Mouse (Mus musculus): ENCODE measurements around the gene Pnpla1. TPM values are rescaled to one million over a fixed set of nuclear protein-coding genes. Genes with fewer than 3 reads are reported as not detected.

Gene Pnpla1
- total RNA-seq, 2 experiments from 2014 or later = 0.46 to 0.57 TPM

DNA sequence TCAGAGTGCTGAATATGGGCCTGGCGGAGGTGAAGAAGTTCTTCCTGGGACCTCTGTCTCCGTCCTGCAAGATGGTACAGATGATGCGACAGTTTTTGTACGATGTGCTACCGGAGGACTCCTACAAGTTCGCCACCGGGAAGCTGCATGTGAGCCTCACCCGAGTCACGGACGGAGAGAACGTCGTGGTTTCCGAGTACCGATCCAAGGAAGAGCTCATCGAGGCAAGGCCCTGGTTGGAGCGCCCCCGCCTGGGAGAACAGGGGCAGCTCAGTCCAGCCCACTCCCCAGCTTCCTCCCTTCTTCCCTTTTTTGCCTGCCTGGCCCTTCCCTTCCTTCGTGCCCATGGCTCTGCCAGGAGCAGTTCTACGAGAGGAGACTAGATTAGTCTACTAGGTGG is 18.6 kb downstream of the Pnpla1 start:
- intact Hi-C loops (cut with DNase I) = loop anchor here (5.0 kb wide), 1 partner anchor 185 kb away; the partner anchor contains the start of genes Mapk14 and Slc26a8
- DNase-seq (ENCODE audit: low spot score in 2 of 2) = peak in 1 of 2 experiments; percentile 48

DNA sequence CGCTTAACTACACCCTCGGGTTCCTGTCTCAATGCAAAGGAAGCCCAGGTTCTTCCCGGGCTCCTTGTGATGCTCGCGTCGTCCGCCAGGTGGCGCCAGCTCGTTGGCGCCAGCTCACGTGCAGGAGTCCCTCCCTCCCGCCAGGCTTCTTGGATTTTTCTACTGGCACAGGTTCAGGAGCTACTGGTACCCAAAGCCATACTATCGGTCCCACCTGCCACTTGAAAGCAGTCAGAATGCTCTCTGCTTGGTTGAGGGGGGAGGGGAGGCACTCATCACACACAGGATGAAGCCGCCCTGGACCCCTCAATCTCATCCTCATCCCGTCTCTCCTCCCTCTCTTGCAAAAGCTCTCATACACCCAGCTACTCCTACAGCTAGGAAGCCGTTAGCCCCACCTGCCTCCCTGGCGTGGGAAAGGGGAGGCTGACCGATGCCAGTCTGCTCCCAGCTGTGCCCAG is 21.8 kb downstream of the Pnpla1 start:
- DNase-seq (ENCODE audit: low spot score in 2 of 2) = peak; percentile 79 to 82
- intact Hi-C loops (cut with DNase I) = loop anchor here (5.0 kb wide), 1 partner anchor 188 kb away; the partner anchor contains the start of genes Mapk14 and Slc26a8

DNA sequence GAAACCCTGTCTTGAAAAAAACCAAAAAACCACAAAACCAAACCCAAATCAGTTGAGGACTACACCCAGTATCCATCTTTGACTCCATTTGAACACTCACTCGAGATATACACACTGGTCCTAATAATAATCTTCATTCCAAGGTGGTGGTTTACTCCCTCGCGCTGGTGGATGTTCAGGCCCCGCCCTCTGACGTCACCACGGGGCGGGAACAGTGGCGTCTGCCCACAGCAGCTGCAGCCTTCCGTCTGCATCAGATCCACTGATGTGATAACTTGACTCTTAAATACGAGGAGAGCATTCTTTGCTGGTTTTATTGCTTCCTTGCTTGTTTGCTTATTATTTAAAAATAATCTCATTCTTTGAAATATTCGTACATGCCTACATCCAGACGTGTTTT is 24.1 kb downstream of the Pnpla1 start:
- intact Hi-C loops (cut with DNase I) = no loop called here

DNA sequence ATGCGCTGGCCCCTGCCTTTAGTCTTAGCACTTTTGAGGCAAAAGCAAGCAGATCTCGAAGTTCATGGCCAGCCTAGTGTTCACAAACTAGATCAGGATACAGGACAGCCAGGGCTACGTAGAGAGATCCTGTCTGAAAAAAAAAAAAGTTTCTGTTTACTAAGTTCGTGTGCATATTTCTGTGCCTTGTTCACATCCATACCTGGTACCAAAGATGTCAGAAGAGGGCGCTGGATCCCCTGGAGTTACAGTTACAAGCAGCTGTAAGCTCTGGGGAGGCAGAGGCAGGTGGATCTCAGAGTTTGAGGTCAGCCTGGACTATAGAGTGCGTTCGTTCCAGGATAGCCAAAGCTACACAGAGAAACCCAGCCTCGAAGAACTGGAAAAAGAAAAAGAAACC is 24.6 kb downstream of the Pnpla1 start:
- DNase-seq (ENCODE audit: low spot score in 2 of 2) = no peak
- intact Hi-C loops (cut with DNase I) = loop anchor here (1.0 kb wide), 1 partner anchor 43 kb away; no protein-coding TSS in a partner anchor

More for the DNA sequence above, 24.1 kb downstream of the Pnpla1 start:
- DNase-seq (ENCODE audit: low spot score in 2 of 2) = peak in 1 of 2 experiments; percentile 56

DNA sequence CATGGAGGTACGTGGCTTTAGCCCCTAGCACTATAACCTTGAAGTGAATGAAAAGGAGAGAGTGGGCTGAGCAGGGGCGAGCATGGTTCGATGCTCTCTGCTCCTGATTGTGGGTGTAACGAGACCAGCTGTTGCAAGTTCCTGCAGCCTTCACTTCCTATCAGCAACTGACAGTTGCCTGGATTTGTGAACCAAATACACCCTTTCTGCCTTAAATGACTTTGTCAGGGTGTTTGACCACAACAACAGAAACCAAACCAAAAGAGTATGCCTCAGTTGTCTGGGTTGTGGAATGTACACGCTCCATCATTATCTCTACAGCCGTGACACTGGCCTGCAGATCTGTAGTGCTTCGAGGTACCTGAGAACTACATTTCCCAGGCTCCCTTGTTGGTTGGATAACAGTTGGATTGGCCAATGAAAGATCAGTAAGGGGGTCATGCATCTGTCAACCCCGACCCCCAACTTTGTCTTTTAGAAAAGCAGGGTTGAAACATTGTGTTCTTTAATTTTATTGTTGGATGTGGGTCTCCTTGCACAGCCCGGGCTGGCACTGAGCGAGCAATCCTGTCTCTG is 25.8 kb downstream of the Pnpla1 start:
- no peak for DNase-seq (ENCODE audit: low spot score in 2 of 2)
- intact Hi-C loops (cut with DNase I) = loop anchor here (1.0 kb wide), 1 partner anchor 42 kb away; no protein-coding TSS in a partner anchor

DNA sequence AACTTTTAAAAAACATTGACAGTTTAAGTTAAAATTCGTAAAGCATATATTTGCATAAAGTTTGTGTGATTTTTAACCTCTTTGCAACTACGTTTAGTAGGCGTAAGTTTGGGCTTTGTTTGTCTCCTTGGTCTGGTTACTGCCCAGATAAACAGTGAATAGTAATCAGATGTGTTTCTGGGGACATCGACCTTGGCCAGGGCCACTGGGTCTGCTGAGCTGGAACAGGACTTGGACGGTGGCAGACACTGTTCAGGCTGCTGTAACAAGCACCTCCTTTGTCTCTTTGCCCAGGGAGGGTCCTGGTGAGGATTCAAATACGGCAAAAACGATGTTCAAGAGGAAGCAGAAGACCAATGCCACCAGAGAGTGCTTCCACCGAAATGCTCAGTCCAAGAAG is 27.0 kb downstream of the Pnpla1 start:
- DNase-seq (ENCODE audit: low spot score in 2 of 2) = no peak
- intact Hi-C loops (cut with DNase I) = no loop called here

DNA sequence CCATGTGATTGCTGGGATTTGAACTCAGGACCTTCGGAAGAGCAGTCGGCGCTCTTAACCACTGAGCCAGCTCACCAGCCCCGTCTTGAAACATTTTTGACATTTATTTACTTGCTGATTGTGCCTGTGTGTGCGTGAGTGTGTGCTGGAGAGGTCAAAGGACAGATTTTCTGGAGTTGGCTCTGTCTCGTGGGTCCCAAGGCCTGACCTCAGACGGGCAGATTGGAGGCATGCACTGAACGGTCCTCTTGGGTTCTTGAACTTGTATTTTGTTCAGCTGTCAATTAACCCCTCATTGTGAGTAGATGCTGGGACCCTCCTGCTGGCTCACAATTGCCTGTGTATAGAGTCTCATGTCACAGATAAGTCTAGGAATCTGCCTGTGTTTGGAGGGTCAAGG is 28.1 kb downstream of the Pnpla1 start:
- DNase-seq (ENCODE audit: low spot score in 2 of 2) = no peak
- intact Hi-C loops (cut with DNase I) = no loop called here

DNA sequence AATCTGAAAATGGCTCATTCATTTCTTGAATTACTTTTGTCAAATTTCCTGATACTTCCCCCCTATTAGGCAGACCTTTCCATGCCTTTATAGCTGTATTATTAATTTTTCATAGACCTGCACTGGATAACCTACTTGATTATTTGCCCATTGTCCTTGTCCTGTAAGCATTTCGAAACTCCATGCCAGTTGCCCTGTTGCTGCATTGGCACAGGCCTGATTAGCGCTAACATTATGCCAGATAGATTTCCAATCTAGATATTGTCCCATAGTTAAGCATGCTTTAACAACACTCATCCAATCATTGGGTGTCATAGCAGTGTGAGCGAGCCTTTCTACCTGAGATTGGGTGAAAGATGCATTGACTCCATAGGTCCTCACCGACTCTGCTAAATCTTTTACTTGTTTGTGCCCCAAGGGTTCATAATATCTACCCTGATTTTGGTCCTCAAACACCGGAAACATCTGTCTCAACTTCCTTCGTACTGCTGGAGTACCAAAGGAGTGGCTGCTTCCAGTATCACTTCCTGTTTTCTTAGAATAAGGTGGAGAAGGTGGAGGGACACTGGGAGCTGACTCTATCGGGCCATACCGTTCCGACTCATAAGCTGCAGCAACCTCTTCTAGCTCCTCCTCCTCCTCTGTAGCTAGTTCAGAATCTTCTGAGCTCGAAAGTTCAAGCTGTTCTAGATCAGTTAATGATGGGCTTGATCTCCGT is 36.0 kb downstream of the Pnpla1 start:
- no peak for DNase-seq (ENCODE audit: low spot score in 2 of 2)
- intact Hi-C loops (cut with DNase I) = no loop called here

DNA sequence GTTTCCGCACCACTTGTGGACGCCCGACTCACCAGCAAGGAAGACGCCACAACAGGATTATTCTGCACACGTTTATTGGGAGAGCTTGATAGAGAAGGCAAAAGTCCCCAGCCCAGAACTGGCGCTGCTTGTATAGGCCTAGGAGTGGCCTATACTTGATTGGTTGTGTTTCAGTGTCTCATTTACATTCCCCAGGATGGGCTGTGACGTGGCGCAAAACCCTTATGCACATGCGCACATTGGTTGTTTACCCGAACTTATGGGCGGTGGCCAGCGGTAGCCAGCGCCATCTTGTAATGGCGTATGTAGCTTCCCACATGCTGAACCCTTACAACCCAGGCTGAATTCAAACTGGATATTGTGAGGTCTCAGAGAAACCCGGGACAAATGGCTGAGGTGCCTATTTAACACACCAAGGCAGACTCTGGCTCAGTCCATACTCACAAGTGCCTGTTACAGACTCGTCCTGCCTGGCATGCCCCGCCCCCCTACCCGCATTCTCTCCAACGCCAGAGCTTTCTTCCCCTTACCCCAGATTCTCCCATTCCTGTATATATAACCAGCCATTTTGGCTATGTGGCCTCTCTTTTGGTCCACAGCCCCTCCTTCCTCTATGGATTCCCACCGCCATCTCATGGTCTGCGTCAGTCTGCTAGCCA is 37.1 kb downstream of the Pnpla1 start:
- intact Hi-C loops (cut with DNase I) = no loop called here
- no peak for DNase-seq (ENCODE audit: low spot score in 2 of 2)

DNA sequence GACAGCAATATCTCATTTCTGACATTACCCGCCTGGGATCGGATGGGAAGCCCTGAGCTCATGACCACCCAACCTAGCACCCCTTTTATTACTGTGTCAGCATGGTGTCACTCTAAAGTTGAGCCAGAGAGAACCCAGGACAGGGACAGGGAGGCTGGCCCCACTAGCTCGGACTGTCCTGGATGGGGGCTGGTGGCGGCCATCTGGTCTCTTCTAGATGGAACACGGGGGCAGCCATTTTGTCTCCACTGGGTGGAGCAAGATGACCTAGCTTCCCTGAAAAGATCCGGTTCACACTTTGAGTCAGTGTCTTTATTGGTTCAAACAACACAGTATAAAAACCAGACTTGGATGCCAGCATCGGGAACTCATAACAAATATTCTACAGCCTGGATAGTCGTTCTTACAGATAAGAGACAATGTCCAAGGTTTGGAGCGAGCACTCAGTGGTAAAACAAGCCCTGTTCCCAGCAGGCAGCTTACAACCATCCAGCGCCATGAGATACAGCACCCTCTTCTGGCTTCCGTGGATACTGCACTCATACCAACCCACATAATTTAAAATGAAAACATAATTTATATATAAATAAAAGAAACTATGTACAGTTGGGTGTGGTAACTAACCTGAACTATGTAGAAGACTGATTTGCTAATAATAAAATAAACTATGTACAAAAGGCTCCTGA is 38.0 kb downstream of the Pnpla1 start:
- DNase-seq (ENCODE audit: low spot score in 2 of 2) = no peak
- intact Hi-C loops (cut with DNase I) = no loop called here

DNA sequence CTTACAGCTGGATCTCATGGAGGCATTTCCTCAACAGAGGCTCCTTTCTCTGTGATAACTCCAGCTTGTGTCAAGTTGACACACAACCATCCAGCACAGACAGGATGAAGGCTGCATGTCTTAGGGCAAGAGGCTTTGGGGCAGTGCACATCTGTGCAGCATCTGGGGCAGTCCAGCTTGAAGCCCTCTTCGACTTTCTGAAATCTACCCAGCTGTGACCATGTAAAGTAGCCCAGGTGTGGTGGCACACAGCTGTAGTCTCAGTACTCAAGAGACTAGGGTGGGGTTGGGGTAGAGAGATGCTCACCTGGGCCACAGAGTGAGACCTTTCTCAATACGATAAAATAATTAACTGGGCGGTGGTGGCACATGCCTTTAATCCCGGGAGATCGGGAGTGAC is 39.6 kb downstream of the Pnpla1 start:
- intact Hi-C loops (cut with DNase I) = no loop called here

DNA sequence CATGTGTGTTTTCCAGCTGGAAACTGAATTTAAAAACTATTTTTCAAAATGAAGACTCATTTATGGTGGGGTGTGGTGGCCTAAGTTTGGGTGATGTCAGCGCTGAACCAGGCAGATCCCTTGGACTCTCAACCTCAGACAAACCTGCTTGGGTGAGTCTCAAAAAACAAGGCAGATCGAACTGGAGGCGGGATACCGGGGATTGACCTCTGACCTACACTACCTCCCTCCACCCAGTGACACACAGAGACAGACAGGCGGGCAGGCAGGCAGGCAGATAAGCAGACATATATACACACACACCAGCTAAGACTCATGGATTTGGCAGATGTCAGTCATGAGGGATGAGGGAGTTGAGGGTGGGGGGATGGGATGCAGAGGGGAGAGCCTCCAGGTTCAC is 40.0 kb downstream of the Pnpla1 start:
- no peak for DNase-seq (ENCODE audit: low spot score in 2 of 2)
- intact Hi-C loops (cut with DNase I) = no loop called here

More for the DNA sequence above, 39.6 kb downstream of the Pnpla1 start:
- DNase-seq (ENCODE audit: low spot score in 2 of 2) = no peak

DNA sequence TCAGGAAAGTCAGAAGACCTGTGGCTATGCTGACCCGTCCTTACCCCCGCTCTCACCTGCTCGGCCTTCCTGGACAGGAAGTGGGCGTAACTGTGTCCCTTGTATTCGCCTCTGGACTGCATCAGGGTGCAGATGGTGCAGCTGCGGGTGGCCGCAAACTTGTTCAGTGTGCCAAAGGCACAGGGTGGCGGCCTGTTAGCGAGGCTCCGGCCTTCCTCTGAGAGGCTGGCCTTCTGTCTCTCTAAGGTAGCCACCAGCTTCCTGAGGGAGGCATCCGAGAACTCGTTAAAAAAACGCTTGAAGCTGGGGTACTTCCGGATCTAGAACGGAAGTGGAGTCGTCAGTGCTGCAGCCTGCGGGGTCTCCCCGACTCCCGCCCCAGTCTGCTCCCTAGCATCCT is 41.2 kb downstream of the Pnpla1 start:
- intact Hi-C loops (cut with DNase I) = no loop called here
- no peak for DNase-seq (ENCODE audit: low spot score in 2 of 2)

DNA sequence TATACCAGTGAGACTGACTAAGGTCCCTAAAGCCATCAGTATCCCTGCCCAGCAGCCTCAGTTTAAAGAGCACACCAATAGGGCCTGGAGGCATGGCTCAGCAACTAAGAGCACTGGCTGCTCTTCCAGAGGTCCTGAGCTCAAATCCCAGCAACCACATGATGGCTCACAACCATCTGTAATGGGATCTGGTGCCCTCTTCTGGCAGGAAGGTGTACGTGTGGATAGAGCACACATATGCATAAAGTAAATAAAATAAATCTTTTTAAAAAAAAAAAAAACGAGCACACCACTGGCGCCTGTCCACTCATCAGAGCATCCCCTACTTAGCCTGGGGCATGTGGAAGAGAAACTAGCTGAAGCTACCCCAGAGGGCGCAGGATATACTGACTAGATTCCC is 43.3 kb downstream of the Pnpla1 start:
- intact Hi-C loops (cut with DNase I) = no loop called here
- DNase-seq (ENCODE audit: low spot score in 2 of 2) = no peak

DNA sequence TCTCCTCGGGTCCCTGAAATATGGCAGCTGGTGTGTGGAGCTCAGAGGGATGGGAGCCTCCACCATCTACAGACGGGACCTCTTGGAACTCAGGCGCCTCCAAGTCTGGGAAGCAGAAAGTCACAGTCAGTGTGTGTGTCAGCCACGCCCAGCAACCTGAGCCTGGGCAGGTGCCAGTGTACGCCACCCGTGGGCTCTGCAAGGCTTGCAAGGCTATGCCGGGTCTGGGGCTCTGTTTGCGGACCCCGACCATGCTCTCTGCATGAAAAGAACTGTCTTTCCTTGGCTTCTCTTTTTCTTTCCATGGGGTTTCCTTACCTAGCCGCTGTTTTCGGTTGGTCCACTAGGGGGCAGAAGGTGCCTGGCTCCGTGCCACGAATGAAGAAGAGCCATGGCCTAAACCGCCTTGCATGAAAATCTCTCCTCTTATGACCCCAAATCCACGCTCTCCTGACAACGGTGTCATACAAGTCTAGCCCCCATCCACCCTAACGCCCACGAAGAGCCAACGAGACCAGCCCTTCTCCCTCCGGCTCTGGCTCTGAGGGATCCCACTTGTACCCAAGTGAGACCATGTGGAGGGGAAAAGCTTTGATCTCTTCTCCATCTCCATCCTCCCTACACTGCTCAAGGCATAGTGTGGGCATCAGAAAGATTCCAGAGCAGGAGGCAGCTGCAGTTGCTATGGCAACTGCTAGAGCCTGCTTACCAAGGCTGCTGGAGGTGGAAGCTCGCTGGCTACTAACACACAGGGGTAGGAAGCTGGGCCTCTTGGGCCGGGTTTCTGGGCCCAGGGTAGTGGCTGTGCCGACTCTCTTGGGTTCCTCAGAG is 46.5 kb downstream of the Pnpla1 start:
- peak; percentile 71 to 86 for DNase-seq (ENCODE audit: low spot score in 2 of 2)
- intact Hi-C loops (cut with DNase I) = loop anchor here (5.0 kb wide), 1 partner anchor 212 kb away; the partner anchor contains the start of genes Mapk14 and Slc26a8

DNA sequence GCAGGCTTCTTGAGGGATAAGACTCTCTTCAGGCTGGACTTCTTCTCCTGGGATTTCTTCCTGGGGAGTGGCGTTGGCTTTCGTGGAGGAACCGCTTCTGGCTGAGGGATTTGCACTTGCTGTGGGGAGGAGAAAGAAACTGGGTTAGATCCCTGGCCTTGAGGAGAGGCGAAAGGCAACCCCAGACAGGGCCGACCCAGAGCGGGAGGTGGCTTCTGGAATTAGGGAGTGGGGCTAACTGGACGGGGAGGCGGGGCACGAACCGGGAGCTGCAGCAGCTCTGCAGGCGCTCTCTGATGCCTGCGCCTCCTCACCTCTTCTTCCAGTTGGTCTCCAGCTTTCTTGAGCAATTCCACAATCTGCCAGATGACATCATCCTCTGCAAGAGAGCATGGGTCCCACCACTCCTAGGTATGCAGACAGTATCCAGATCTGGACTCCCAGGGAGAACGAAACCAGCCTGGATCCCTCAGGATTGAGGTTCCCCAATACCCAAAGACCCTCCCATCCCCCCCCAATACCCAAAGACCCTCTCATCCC is 47.2 kb downstream of the Pnpla1 start:
- intact Hi-C loops (cut with DNase I) = loop anchor here (5.0 kb wide), 1 partner anchor 213 kb away; the partner anchor contains the start of genes Mapk14 and Slc26a8
- DNase-seq (ENCODE audit: low spot score in 2 of 2) = peak in 1 of 2 experiments; percentile 54

DNA sequence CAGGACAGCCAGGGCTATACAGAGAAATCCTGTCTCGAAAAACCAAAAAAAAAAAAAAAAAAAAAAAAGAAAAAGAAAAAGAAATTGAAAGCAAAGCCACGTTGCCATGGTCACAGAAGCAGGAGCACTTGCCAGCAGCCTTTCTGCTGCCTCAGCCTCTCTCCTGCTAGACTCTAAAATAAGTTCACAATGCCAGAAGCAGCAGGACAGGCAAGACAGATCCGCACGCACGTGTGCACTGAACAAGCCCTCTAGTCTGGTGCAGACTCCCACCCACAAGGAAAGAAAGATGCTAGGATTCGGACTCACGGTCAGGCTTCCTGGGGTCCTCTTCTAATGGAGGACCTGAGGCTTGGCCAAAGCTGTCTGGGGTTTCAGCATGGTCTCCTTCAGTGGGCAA is 49.7 kb downstream of the Pnpla1 start:
- intact Hi-C loops (cut with DNase I) = loop anchor here (2.0 to 5.0 kb wide), 3 partner anchors 15 to 216 kb away; partner anchors contain the start of genes Mapk14 and Slc26a8
- peak; percentile 65 to 89 for DNase-seq (ENCODE audit: low spot score in 2 of 2)

DNA sequence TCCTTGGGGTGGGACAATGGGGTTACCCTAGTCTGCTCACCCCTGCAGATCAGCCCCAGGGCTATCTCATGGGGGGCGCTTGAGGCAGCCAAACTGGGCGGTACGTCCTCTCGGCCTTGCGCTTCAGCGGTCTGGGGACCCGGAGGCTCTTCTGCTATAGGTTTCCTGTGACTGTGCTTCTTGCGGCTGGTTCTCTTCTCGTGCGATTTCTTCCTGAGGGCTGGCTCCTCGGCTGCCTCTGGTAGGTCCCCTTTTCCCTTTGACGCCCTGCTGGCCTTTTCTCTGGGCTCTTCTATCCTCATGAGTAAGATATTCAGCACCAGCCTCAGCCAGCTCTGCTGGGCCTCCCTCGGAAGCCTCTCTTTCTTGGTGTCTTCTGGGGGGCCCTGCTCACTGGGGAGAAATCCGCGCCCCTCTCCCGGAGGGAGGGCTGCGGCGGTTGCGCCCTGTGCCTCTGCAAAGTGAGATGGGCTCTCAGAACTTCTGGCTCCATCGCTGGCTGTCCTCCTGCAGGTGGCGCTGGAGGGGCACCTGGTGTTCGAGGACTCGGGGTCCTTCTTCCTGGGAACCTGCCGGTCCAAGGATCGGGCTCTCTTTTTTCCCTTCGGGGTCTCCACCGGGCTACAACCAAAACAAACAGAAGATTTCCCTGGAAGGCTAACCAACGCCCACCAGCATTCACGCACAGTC is 51.2 kb downstream of the Pnpla1 start:
- peak in 1 of 2 experiments; percentile 34 for DNase-seq (ENCODE audit: low spot score in 2 of 2)
- intact Hi-C loops (cut with DNase I) = loop anchor here (2.0 to 5.0 kb wide), 2 partner anchors 13 to 217 kb away; partner anchors contain the start of genes Mapk14 and Slc26a8

All from left cerebral cortex, postnatal 25 days (tissue).